Mouse (Mus musculus) ES-Bruce4 (cell line): Measurements from ENCODE around the gene Chac1. TPM values are rescaled to one million over a fixed set of nuclear protein-coding genes. Genes with fewer than 3 reads are reported as not detected.

Experiments used
- H3K27ac ChIP-seq: 2 replicates; pipeline ENCODE4 v1.5.1; 2012; ENCODE audit warnings: low read length, inconsistent platforms; ENCODE audit not compliant: insufficient read depth
- H3K27me3 ChIP-seq: 2 replicates; pipeline ENCODE4 v1.6.1; 2012; ENCODE audit warnings: mild to moderate bottlenecking, low read length, inconsistent platforms; ENCODE audit not compliant: control insufficient read depth, poor library complexity, insufficient read depth, severe bottlenecking
- H3K36me3 ChIP-seq: 2 replicates; pipeline ENCODE4 v1.6.1; 2012; ENCODE audit warnings: inconsistent platforms, mild to moderate bottlenecking, low read length, moderate library complexity; ENCODE audit not compliant: control insufficient read depth, poor library complexity, insufficient read depth, severe bottlenecking
- H3K4me1 ChIP-seq: one replicate; pipeline ENCODE4 v1.8.1; 2011; ENCODE audit warnings: low read length; ENCODE audit not compliant: control insufficient read depth, insufficient read depth
- H3K4me3 ChIP-seq: 2 replicates; pipeline ENCODE4 v1.5.1; 2011; ENCODE audit warnings: low read depth, mild to moderate bottlenecking, low read length
- H3K9ac ChIP-seq: 2 replicates; pipeline ENCODE4 v1.6.1; 2012; ENCODE audit warnings: low read depth, mild to moderate bottlenecking, inconsistent platforms; ENCODE audit not compliant: poor library complexity, severe bottlenecking
- H3K9me3 ChIP-seq: replicated peaks from 2 replicates; pipeline ENCODE4 v1.6.1; 2012; ENCODE audit warnings: mild to moderate bottlenecking, low read length, inconsistent platforms; ENCODE audit not compliant: control insufficient read depth, poor library complexity, insufficient read depth, severe bottlenecking
- CTCF ChIP-seq: IDR thresholded peaks from one replicate; pipeline ENCODE4 v1.8.1; 2011; ENCODE audit warnings: low read depth, low read length
- EP300 ChIP-seq: IDR thresholded peaks from 2 replicates; pipeline ENCODE4 v1.6.1; 2011; ENCODE audit warnings: low read depth, low read length; ENCODE audit not compliant: insufficient read depth
- POLR2A ChIP-seq: IDR thresholded peaks from one replicate; pipeline ENCODE4 v1.8.1; 2011; ENCODE audit warnings: low read length; ENCODE audit not compliant: insufficient read depth
- polyA plus RNA-seq: library from polyadenylated mRNA; stranded (reverse); fragments of >200 nt; gene quantifications from 2 replicates; pipeline ENCODE4 v1.2.4, GENCODE M21; 2011; ENCODE audit warnings: low read depth; ENCODE audit not compliant: missing spikeins, insufficient read depth, insufficient read length

Chac1 gene
- polyA plus RNA-seq, 1 experiment, result 3.6 TPM

DNA sequence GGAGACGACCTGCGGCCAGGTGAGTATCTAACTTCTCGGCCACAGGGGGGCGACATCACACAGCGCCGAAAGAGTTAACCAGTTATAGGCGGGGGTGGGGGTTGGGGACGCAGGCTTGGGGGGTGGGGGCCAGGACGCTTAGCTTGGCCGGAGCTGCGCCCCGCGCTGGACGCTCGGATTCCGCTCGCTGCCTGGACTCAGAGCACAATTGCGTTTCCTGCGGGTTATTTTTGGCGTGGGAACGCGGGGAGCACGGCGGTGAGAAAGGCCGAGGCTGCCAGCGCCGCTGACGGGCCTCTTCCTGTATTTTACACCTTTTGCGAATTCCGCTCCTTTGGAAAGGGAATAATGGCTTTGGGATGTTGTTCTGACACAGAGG, 23.9 kb upstream of the Chac1 start:
- H3K36me3 ChIP-seq, result no peaks in the 10 kb centered on the region
- peaks cover 18% of the 10 kb centered on the region for H3K27me3 ChIP-seq
- no peaks in the 10 kb centered on the region for H3K9me3 ChIP-seq
- H3K4me1 ChIP-seq, result peaks cover 1% of the 10 kb centered on the region
- no peak overlapping the region for H3K27ac ChIP-seq
- H3K4me3 ChIP-seq, result peak overlapping the region; percentile 71
- TF ChIP-seq CTCF, result peak; percentile 55
- TF ChIP-seq POLR2A, result no peak
- no peak overlapping the region for H3K9ac ChIP-seq

DNA sequence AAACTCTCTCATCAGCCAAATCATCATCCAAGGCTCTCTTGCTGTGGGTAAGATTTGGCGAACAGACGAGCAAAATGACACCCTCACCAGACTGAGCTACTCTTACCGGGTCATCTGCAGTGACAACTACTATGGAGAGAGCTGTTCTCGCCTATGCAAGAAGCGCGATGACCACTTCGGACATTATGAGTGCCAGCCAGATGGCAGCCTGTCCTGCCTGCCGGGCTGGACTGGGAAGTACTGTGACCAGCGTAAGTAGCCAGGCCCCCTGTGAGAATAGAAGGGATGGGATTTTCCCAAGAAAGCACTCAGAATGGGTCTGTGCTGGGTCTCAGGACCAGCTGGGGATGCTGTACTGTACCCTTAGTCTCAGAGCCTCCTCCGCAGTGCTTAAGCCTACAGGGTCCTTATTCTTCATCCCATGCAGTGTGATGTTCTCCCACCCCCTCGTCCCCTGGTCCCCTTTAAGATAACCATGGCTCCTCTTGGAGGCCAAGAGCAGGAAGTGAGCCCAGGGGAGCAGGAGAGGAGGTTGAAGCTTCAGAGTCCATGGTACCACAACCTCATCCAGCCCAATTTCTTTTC, 23.0 kb upstream of the Chac1 start:
- no peak for TF ChIP-seq POLR2A
- no peak for TF ChIP-seq CTCF
- no peak for TF ChIP-seq EP300
- H3K4me1 ChIP-seq, result peaks cover 1% of the 10 kb centered on the region
- H3K4me3 ChIP-seq, result no peak overlapping the region
- H3K27me3 ChIP-seq, result peaks cover 18% of the 10 kb centered on the region
- H3K27ac ChIP-seq, result no peak overlapping the region
- no peaks in the 10 kb centered on the region for H3K36me3 ChIP-seq
- no peaks in the 10 kb centered on the region for H3K9me3 ChIP-seq
- no peak overlapping the region for H3K9ac ChIP-seq

DNA sequence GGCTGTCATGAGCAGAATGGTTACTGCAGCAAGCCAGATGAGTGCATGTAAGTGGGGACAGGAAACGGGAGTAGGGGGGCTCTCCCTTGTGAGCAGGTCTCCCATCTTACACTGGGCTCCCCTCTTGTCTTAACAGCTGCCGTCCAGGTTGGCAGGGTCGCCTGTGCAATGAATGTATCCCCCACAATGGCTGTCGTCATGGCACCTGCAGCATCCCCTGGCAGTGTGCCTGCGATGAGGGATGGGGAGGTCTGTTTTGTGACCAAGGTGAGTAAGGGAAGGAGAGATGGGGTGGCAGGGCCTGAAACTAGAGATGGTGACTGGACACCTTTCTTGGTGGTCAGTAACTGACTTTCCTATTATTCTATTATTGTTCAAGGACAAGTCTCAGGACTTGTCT, 22.5 kb upstream of the Chac1 start:
- no peak overlapping the region for H3K4me3 ChIP-seq
- no peak for TF ChIP-seq POLR2A
- no peak for TF ChIP-seq EP300
- no peaks in the 10 kb centered on the region for H3K36me3 ChIP-seq
- no peak overlapping the region for H3K9ac ChIP-seq
- H3K9me3 ChIP-seq, result no peaks in the 10 kb centered on the region
- peaks cover 16% of the 10 kb centered on the region for H3K27me3 ChIP-seq
- no peak overlapping the region for H3K27ac ChIP-seq
- no peaks in the 10 kb centered on the region for H3K4me1 ChIP-seq

DNA sequence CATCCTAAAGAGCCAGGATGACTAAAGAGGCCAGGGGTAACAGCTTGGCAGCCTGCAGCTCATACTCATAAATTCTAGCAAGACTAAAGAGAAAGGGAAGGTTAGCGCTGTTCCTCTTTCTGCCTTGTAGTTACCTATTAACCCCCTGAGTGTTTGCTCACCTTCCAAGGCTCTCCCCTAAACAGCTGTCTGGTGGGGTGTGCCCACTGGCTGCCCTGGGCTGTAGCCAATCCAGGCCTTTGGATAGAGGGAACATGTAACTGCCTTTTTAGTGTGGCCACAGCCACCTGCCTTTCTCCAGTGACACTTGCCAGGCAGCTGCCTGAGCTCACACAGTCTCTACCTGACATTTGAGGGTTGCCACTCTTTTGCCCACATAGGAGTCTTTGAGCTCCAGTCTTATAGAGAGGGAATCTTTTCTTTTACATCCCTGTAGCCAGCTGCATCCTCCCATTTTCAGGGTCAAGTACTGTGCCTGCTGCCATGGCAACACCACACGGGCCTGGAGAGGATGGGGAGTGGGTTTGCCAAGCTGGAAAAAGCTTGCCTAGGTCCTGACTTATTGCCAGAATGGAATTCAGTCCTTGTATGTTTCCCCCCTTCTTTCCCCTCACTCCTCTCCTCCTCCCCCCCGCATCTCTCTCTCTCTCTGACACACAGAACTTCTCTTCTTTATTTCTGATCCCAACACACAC, 21.8 kb upstream of the Chac1 start:
- Histone ChIP-seq H3K4me1 (no peaks in the 10 kb centered on the region), H3K27me3 (peaks cover 12% of the 10 kb centered on the region), H3K4me3 (no peak overlapping the region), H3K9me3 (no peaks in the 10 kb centered on the region), H3K36me3 (no peaks in the 10 kb centered on the region), H3K9ac (no peak overlapping the region), H3K27ac (no peak overlapping the region)
- TF ChIP-seq POLR2A (no peak), CTCF (no peak), EP300 (no peak)

- Histone ChIP-seq H3K27me3 (peaks cover 10% of the 10 kb centered on the region), H3K4me3 (no peak overlapping the region), H3K27ac (no peak overlapping the region), H3K4me1 (no peaks in the 10 kb centered on the region), H3K9me3 (no peaks in the 10 kb centered on the region), H3K9ac (no peak overlapping the region), H3K36me3 (no peaks in the 10 kb centered on the region)
- TF ChIP-seq EP300 (no peak), POLR2A (no peak), CTCF (no peak)
Measured at GRCm38 (mm10) chr2:119330795-119331194, 20.2 kb upstream of the Chac1 start.

DNA sequence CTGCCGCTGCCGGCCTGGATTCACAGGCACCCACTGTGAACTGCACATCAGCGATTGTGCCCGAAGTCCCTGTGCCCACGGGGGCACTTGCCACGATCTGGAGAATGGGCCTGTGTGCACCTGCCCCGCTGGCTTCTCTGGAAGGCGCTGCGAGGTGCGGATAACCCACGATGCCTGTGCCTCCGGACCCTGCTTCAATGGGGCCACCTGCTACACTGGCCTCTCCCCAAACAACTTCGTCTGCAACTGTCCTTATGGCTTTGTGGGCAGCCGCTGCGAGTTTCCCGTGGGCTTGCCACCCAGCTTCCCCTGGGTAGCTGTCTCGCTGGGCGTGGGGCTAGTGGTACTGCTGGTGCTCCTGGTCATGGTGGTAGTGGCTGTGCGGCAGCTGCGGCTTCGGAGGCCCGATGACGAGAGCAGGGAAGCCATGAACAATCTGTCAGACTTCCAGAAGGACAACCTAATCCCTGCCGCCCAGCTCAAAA, 18.8 kb upstream of the Chac1 start:
- H3K27me3 ChIP-seq, result peaks cover 5% of the 10 kb centered on the region
- no peak overlapping the region for H3K9ac ChIP-seq
- no peak for TF ChIP-seq POLR2A
- TF ChIP-seq EP300, result no peak
- TF ChIP-seq CTCF, result no peak
- H3K27ac ChIP-seq, result no peak overlapping the region
- H3K36me3 ChIP-seq, result no peaks in the 10 kb centered on the region
- peaks cover under 1% of the 10 kb centered on the region for H3K4me1 ChIP-seq
- no peaks in the 10 kb centered on the region for H3K9me3 ChIP-seq
- peak overlapping the region; percentile 37 for H3K4me3 ChIP-seq
